Mouse (Mus musculus) right cerebral cortex, postnatal 36 days (tissue): ENCODE results near the gene R3hdm2.

Experiments
- DNase-seq, 2 experiments: peaks; one replicate each; pipeline ENCODE4 v3.0.0; 2022; ENCODE audit warnings: low spot score in 2 of 2, mixed read lengths in 1 of 2

The R3hdm2 gene

DNA sequence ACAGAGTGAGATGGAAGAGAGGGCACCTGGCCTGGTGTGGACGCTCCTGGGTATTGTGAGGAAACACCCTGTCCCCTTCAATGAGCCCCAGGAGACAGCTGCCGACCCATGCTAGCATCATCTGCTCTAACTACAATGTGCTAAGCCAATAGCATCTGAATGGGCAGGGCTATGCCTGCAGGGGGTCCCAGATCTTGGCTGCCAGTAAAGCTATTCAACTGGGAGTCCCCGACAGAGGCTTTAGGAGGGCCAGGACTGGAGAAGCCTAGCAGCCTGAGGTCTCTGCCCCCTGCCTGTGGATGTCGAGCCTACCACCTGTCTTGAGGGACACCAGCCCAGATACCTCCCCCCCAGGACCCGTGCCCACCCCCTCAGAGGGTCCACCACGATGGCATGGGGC, 162.6 kb downstream of the R3hdm2 start:
- DNase-seq: no peak

GRCm38 (mm10) chr10:127543916-127544315, 163.8 kb downstream of the R3hdm2 start:
- no peak for DNase-seq

DNA sequence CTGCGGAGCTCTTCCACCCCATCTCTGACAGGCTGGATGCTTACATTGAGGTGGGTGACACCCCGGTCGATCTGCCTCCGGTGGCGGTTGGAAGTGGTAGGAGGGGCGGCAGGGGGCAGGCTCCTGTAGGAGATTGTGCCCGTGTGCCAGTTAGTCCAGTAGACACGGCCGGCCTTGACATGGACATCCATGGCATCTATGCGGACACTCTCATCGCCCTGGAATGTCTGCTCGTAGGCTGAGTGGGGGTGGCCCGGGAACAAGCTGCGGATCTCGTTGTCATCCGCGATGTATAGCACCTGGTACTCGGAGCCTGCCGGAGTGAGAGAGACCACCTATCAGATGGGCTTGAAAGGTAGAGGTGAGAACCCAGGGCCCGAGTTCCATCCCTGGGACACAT, 164.2 kb downstream of the R3hdm2 start:
- DNase-seq: no peak

GRCm38 (mm10) chr10:127546505-127546904, 166.4 kb downstream of the R3hdm2 start:
- no peak for DNase-seq

DNA sequence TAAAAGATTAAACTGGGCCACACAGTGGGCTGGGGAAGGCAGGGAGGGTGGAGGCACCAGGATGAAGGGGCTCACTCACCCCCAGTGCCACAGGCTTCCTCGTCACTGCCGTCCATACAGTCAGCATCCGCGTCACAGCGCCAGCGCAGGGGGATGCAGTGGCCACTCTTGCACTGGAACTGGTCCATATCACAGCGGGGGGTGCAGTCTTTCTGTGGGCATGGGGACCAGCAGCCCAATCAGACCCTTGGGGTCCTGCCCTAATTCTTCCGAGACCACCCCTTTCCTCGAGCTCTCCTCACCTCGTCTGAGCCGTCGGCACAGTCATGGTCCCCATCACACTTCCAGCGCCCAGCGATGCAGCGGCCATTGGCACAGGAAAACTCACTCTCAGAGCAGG, 168.1 kb downstream of the R3hdm2 start:
- no peak for DNase-seq
